Mouse (Mus musculus): ENCODE results near the gene Aup1.

DNA sequence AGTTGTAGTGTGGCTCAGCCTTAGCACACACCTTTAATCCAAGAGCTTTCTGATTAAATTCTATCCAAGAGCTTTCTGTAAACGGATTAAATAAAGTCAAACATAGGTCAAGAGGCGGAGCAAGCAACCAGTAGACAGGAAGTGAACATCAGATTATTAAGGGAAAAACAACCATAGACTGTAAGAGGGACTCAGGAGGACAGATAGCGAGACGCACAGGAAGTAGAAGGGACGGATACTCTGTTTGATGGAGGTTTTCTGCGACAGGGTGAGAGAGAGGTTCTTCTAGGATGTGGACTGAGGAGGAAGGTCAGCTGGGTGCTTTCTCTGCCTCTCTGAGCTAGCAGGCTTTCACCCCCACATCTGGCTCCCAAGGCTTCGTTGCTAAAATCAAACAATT is 44.3 kb upstream of the Aup1 start:
- TF ChIP-seq POLR2A (IDR thresholded peaks at IDR 0.05; ENCODE audit: low read depth, low read length) (no peak), CTCF (IDR thresholded peaks at IDR 0.05; ENCODE audit: borderline replicate concordance, insufficient read depth, low read length) (no peak)

Data from embryonic fibroblast, embryonic 13.5 days (primary cell).